Mouse (Mus musculus): Measurements from ENCODE around the gene Ube2d1.

GRCm38 (mm10) chr10:71251256-71251655 lies 33.8 kb downstream of the Ube2d1 start:
- TF ChIP-seq MAFK (IDR thresholded peaks at IDR 0.05; ENCODE audit: insufficient replicate concordance, low read length) (no peak), POLR2A (IDR thresholded peaks at IDR 0.05; ENCODE audit: low read depth, low read length) (no peak), NELFE (IDR thresholded peaks at IDR 0.05; ENCODE audit: low read depth, low read length) (no peak), CTCF (conservative IDR thresholded peaks at IDR 0.05 in 1 of 2, IDR thresholded peaks at IDR 0.05 in 1 of 2; ENCODE audit: low read depth in 2 of 2, low read length in 2 of 2) (no peak)
